Mouse (Mus musculus) stomach, postnatal 0 days (tissue): Measurements from ENCODE around the gene Mpo. TPM values are rescaled to one million over a fixed set of nuclear protein-coding genes. Genes with fewer than 3 reads are reported as not detected.

Experiments
- ATAC-seq: fragments of 200-750 bp; cut with Nextera tagmentation; 2 replicates; pipeline ENCODE4 v1.8.0; 2017; ENCODE audit not compliant: low FRiP score, low TSS enrichment
- DNase-seq: peaks from one replicate; pipeline ENCODE4 v3.0.0-alpha.2; 2016; ENCODE audit warnings: low spot score
- H3K27ac ChIP-seq: fragments of 300-500 bp; sonication (generic); replicated peaks from 2 replicates; pipeline ENCODE4 v1.5.1; 2014; ENCODE audit warnings: mild to moderate bottlenecking, control low read depth
- H3K27me3 ChIP-seq: fragments of 300-500 bp; sonication (generic); 2 replicates; pipeline ENCODE4 v1.6.1; 2014; ENCODE audit warnings: low read length; ENCODE audit not compliant: control insufficient read depth, insufficient read depth
- H3K36me3 ChIP-seq: fragments of 300-500 bp; sonication (generic); 2 replicates; pipeline ENCODE4 v1.6.1; 2014; ENCODE audit warnings: low read length, mixed read lengths; ENCODE audit not compliant: control insufficient read depth, insufficient read depth
- H3K4me1 ChIP-seq: fragments of 300-500 bp; sonication (generic); replicated peaks from 2 replicates; pipeline ENCODE4 v1.6.1; 2014; ENCODE audit warnings: antibody characterized with exemption; ENCODE audit not compliant: control insufficient read depth, insufficient read depth
- H3K4me2 ChIP-seq: fragments of 300-500 bp; sonication (generic); replicated peaks from 2 replicates; pipeline ENCODE4 v1.6.1; 2014; ENCODE audit warnings: low read depth, mild to moderate bottlenecking, control low read depth, moderate library complexity
- H3K4me3 ChIP-seq: fragments of 300-500 bp; sonication (generic); 2 replicates; pipeline ENCODE4 v1.5.1; 2014; ENCODE audit warnings: low read depth, low read length, control low read depth
- H3K9ac ChIP-seq: fragments of 300-500 bp; sonication (generic); 2 replicates; pipeline ENCODE4 v1.6.1; 2014; ENCODE audit warnings: mild to moderate bottlenecking, low read length, control low read depth, mixed read lengths
- H3K9me3 ChIP-seq: fragments of 300-500 bp; sonication (generic); 2 replicates; pipeline ENCODE4 v1.6.1; 2016; ENCODE audit warnings: low read length; ENCODE audit not compliant: control insufficient read depth
- CTCF ChIP-seq: IDR thresholded peaks from 2 replicates; pipeline ENCODE4 v1.5.1; 2016; ENCODE audit warnings: antibody characterized with exemption, low read depth, mild to moderate bottlenecking, moderate library complexity
- EP300 ChIP-seq: optimal IDR thresholded peaks from 2 replicates; pipeline ENCODE3; 2016; ENCODE audit warnings: antibody characterized with exemption
- WGBS: fragments of 180-500 bp; shearing (Covaris S2); extraction: QIAGEN DNeasy Blood & Tissue Kit; methylation state at CpG from one replicate; pipeline ENCODE4 v1.1.7; 2014; 5-methylcytosine and 5-hydroxymethylcytosine counted together
- polyA plus RNA-seq: library from polyadenylated mRNA; unstranded; fragments of >200 nt; fragmentation: Nextera tagmentation; extraction: Ambion mirVana; gene quantifications from 2 replicates; pipeline ENCODE4 v1.2.1, GENCODE M21; 2015

Gene Mpo
- polyA plus RNA-seq, 1 experiment from 2014 or later = 0.74 TPM

- H3K9ac ChIP-seq = no peak overlapping the region
- no peak overlapping the region for H3K4me2 ChIP-seq
- no peaks in the 10 kb centered on the region for H3K36me3 ChIP-seq
- no peak overlapping the region for H3K27ac ChIP-seq
- H3K9me3 ChIP-seq = no peaks in the 10 kb centered on the region
- H3K27me3 ChIP-seq = no peaks in the 10 kb centered on the region
- no peak overlapping the region for H3K4me3 ChIP-seq
- DNase-seq = no peak
- no peaks in the 10 kb centered on the region for H3K4me1 ChIP-seq
- no peak for ATAC-seq
- WGBS = 55% methylated on average over 1 of the region's 1 CpGs
- TF ChIP-seq CTCF (peak; percentile 67), EP300 (no peak)
Observed at GRCm38 (mm10) chr11:87805448-87805847, 12.1 kb downstream of the Mpo start.

- ATAC-seq (no peak), DNase-seq (no peak)
- H3K4me1 ChIP-seq = no peaks in the 10 kb centered on the region
- H3K9ac ChIP-seq = no peak overlapping the region
- WGBS = 79% methylated on average over 6 of the region's 6 CpGs
- H3K36me3 ChIP-seq = no peaks in the 10 kb centered on the region
- no peaks in the 10 kb centered on the region for H3K27me3 ChIP-seq
- H3K27ac ChIP-seq = no peak overlapping the region
- H3K9me3 ChIP-seq = no peaks in the 10 kb centered on the region
- TF ChIP-seq EP300 (no peak), CTCF (no peak)
- no peak overlapping the region for H3K4me2 ChIP-seq
- no peak overlapping the region for H3K4me3 ChIP-seq
Observed at GRCm38 (mm10) chr11:87807433-87807832, 14.1 kb downstream of the Mpo start.

- DNase-seq (no peak), ATAC-seq (no peak)
- WGBS = 79% methylated on average over 7 of the region's 7 CpGs
- Histone ChIP-seq H3K4me3 (no peak overlapping the region), H3K4me2 (no peak overlapping the region), H3K36me3 (no peaks in the 10 kb centered on the region), H3K9ac (no peak overlapping the region), H3K9me3 (no peaks in the 10 kb centered on the region), H3K27ac (no peak overlapping the region), H3K4me1 (no peaks in the 10 kb centered on the region), H3K27me3 (no peaks in the 10 kb centered on the region)
- TF ChIP-seq CTCF (no peak), EP300 (no peak)
Observed at GRCm38 (mm10) chr11:87808236-87808635, 14.9 kb downstream of the Mpo start.

- Histone ChIP-seq H3K4me3 (no peak overlapping the region), H3K4me2 (no peak overlapping the region), H3K36me3 (no peaks in the 10 kb centered on the region), H3K9ac (no peak overlapping the region), H3K9me3 (no peaks in the 10 kb centered on the region), H3K27me3 (no peaks in the 10 kb centered on the region), H3K27ac (no peak overlapping the region), H3K4me1 (no peaks in the 10 kb centered on the region)
- DNase-seq = no peak
- TF ChIP-seq EP300 = no peak
- ATAC-seq = no peak
- 56% methylated on average over 4 of the region's 4 CpGs for WGBS
Observed at GRCm38 (mm10) chr11:87811396-87811795, 18.0 kb downstream of the Mpo start.

GRCm38 (mm10) chr11:87814831-87815230, 21.4 kb downstream of the Mpo start:
- WGBS = 71% methylated on average over 8 of the region's 8 CpGs
- no peaks in the 10 kb centered on the region for H3K9me3 ChIP-seq
- ATAC-seq (no peak), DNase-seq (no peak)
- no peaks in the 10 kb centered on the region for H3K4me1 ChIP-seq
- no peak overlapping the region for H3K4me2 ChIP-seq
- H3K27me3 ChIP-seq = no peaks in the 10 kb centered on the region
- no peak overlapping the region for H3K27ac ChIP-seq
- H3K9ac ChIP-seq = no peak overlapping the region
- no peak overlapping the region for H3K4me3 ChIP-seq
- no peaks in the 10 kb centered on the region for H3K36me3 ChIP-seq
- TF ChIP-seq EP300 = no peak
- TF ChIP-seq CTCF = no peak

GRCm38 (mm10) chr11:87816707-87817442, 23.5 kb downstream of the Mpo start:
- H3K9ac ChIP-seq = peak overlapping the region; percentile 39
- peak overlapping the region; percentile 64 for H3K4me2 ChIP-seq
- H3K27me3 ChIP-seq = no peaks in the 10 kb centered on the region
- no peaks in the 10 kb centered on the region for H3K9me3 ChIP-seq
- peak overlapping the region; percentile 32 for H3K4me3 ChIP-seq
- 3% methylated on average over 31 of the region's 31 CpGs for WGBS
- peak; percentile 46 for DNase-seq
- 0 out of 2 replicates have a peak, but pooled peaks have one; percentile 40 for ATAC-seq
- H3K27ac ChIP-seq = no peak overlapping the region
- no peaks in the 10 kb centered on the region for H3K36me3 ChIP-seq
- TF ChIP-seq CTCF (peak; percentile 83), EP300 (no peak)
- no peaks in the 10 kb centered on the region for H3K4me1 ChIP-seq
